Mouse (Mus musculus): ENCODE measurements around the gene Tnip3. TPM values are rescaled to one million over a fixed set of nuclear protein-coding genes. Genes with fewer than 3 reads are reported as not detected.

Gene Tnip3
- polyA plus RNA-seq, 1 experiment from 2014 or later: not detected

- Histone ChIP-seq H3K4me3 (ENCODE audit: low read depth, low read length) (no peak overlapping the region), H3K27me3 (ENCODE audit: control insufficient read depth, insufficient read depth, low read length) (no peaks in the 10 kb centered on the region), H3K9ac (ENCODE audit: low read length) (no peak overlapping the region), H3K27ac (ENCODE audit: low read depth, low read length) (no peak overlapping the region), H3K9me3 (ENCODE audit: control insufficient read depth, low read length) (no peaks in the 10 kb centered on the region), H3K4me1 (ENCODE audit: control insufficient read depth, insufficient read depth, low read length) (no peaks in the 10 kb centered on the region), H3K36me3 (ENCODE audit: control insufficient read depth, insufficient read depth, low read length) (no peaks in the 10 kb centered on the region), H3K4me2 (ENCODE audit: low read depth) (no peak overlapping the region)
- no peak for DNase-seq (ENCODE audit: low spot score)
- 45% methylated on average over 4 of the region's 4 CpGs for WGBS
- ATAC-seq (ENCODE audit: insufficient read depth, low FRiP score, low TSS enrichment): no peak
These were observed 126.3 kb downstream of the Tnip3 start for GRCm38 (mm10) chr6:65651376-65651775.

- no peak overlapping the region for H3K4me3 ChIP-seq (ENCODE audit: low read depth, low read length)
- DNase-seq (ENCODE audit: low spot score): no peak
- H3K27me3 ChIP-seq (ENCODE audit: control insufficient read depth, insufficient read depth, low read length): no peaks in the 10 kb centered on the region
- no peak overlapping the region for H3K9ac ChIP-seq (ENCODE audit: low read length)
- WGBS: 92% methylated on average over 4 of the region's 4 CpGs
- H3K27ac ChIP-seq (ENCODE audit: low read depth, low read length): no peak overlapping the region
- H3K9me3 ChIP-seq (ENCODE audit: control insufficient read depth, low read length): no peaks in the 10 kb centered on the region
- H3K4me2 ChIP-seq (ENCODE audit: low read depth): no peak overlapping the region
- H3K4me1 ChIP-seq (ENCODE audit: control insufficient read depth, insufficient read depth, low read length): no peaks in the 10 kb centered on the region
- ATAC-seq (ENCODE audit: insufficient read depth, low FRiP score, low TSS enrichment): no peak
- no peaks in the 10 kb centered on the region for H3K36me3 ChIP-seq (ENCODE audit: control insufficient read depth, insufficient read depth, low read length)
These were observed 136.2 kb downstream of the Tnip3 start for GRCm38 (mm10) chr6:65661272-65661671.

GRCm38 (mm10) chr6:65662050-65662449 lies 136.9 kb downstream of the Tnip3 start:
- DNase-seq (ENCODE audit: low spot score): no peak
- Histone ChIP-seq H3K4me1 (ENCODE audit: control insufficient read depth, insufficient read depth, low read length) (no peaks in the 10 kb centered on the region), H3K4me2 (ENCODE audit: low read depth) (no peak overlapping the region), H3K4me3 (ENCODE audit: low read depth, low read length) (no peak overlapping the region), H3K9ac (ENCODE audit: low read length) (no peak overlapping the region), H3K27ac (ENCODE audit: low read depth, low read length) (no peak overlapping the region), H3K36me3 (ENCODE audit: control insufficient read depth, insufficient read depth, low read length) (no peaks in the 10 kb centered on the region), H3K9me3 (ENCODE audit: control insufficient read depth, low read length) (no peaks in the 10 kb centered on the region), H3K27me3 (ENCODE audit: control insufficient read depth, insufficient read depth, low read length) (no peaks in the 10 kb centered on the region)
- ATAC-seq (ENCODE audit: insufficient read depth, low FRiP score, low TSS enrichment): no peak
- 70% methylated on average over 2 of the region's 2 CpGs for whole genome bisulfite sequencing

GRCm38 (mm10) chr6:65663990-65664389 lies 138.9 kb downstream of the Tnip3 start:
- H3K27me3 ChIP-seq (ENCODE audit: control insufficient read depth, insufficient read depth, low read length): no peaks in the 10 kb centered on the region
- no peak overlapping the region for H3K27ac ChIP-seq (ENCODE audit: low read depth, low read length)
- WGBS: 82% methylated on average over 6 of the region's 6 CpGs
- ATAC-seq (ENCODE audit: insufficient read depth, low FRiP score, low TSS enrichment) (no peak), DNase-seq (ENCODE audit: low spot score) (no peak)
- H3K9me3 ChIP-seq (ENCODE audit: control insufficient read depth, low read length): no peaks in the 10 kb centered on the region
- H3K4me2 ChIP-seq (ENCODE audit: low read depth): no peak overlapping the region
- no peak overlapping the region for H3K4me3 ChIP-seq (ENCODE audit: low read depth, low read length)
- no peak overlapping the region for H3K9ac ChIP-seq (ENCODE audit: low read length)
- no peaks in the 10 kb centered on the region for H3K36me3 ChIP-seq (ENCODE audit: control insufficient read depth, insufficient read depth, low read length)
- H3K4me1 ChIP-seq (ENCODE audit: control insufficient read depth, insufficient read depth, low read length): no peaks in the 10 kb centered on the region

GRCm38 (mm10) chr6:65666295-65666694 lies 141.2 kb downstream of the Tnip3 start:
- Histone ChIP-seq H3K4me1 (ENCODE audit: control insufficient read depth, insufficient read depth, low read length) (no peaks in the 10 kb centered on the region), H3K27ac (ENCODE audit: low read depth, low read length) (no peak overlapping the region), H3K4me3 (ENCODE audit: low read depth, low read length) (no peak overlapping the region), H3K27me3 (ENCODE audit: control insufficient read depth, insufficient read depth, low read length) (no peaks in the 10 kb centered on the region), H3K36me3 (ENCODE audit: control insufficient read depth, insufficient read depth, low read length) (no peaks in the 10 kb centered on the region), H3K9me3 (ENCODE audit: control insufficient read depth, low read length) (no peaks in the 10 kb centered on the region), H3K4me2 (ENCODE audit: low read depth) (no peak overlapping the region), H3K9ac (ENCODE audit: low read length) (no peak overlapping the region)
- 91% methylated on average over 3 of the region's 3 CpGs for WGBS
- no peak for DNase-seq (ENCODE audit: low spot score)
- no peak for ATAC-seq (ENCODE audit: insufficient read depth, low FRiP score, low TSS enrichment)

- Histone ChIP-seq H3K27ac (ENCODE audit: low read depth, low read length) (no peak overlapping the region), H3K36me3 (ENCODE audit: control insufficient read depth, insufficient read depth, low read length) (no peaks in the 10 kb centered on the region), H3K9ac (ENCODE audit: low read length) (0 out of 2 replicates have a peak overlapping the region, but pooled peaks have one; percentile 9), H3K27me3 (ENCODE audit: control insufficient read depth, insufficient read depth, low read length) (no peaks in the 10 kb centered on the region), H3K4me3 (ENCODE audit: low read depth, low read length) (0 out of 2 replicates have a peak overlapping the region, but pooled peaks have one; percentile 6), H3K4me1 (ENCODE audit: control insufficient read depth, insufficient read depth, low read length) (0 out of 2 replicates have a peak, but pooled peaks cover 2% of the 10 kb centered on the region), H3K4me2 (ENCODE audit: low read depth) (peak overlapping the region; percentile 27), H3K9me3 (ENCODE audit: control insufficient read depth, low read length) (no peaks in the 10 kb centered on the region)
- 34% methylated on average over 2 of the region's 2 CpGs for WGBS
- no peak for ATAC-seq (ENCODE audit: insufficient read depth, low FRiP score, low TSS enrichment)
- no peak for DNase-seq (ENCODE audit: low spot score)
These were observed 144.9 kb downstream of the Tnip3 start for GRCm38 (mm10) chr6:65669971-65670370.

GRCm38 (mm10) chr6:65670981-65671411 lies 145.9 kb downstream of the Tnip3 start:
- WGBS: under 1% methylated on average over 16 of the region's 21 CpGs
- Histone ChIP-seq H3K36me3 (ENCODE audit: control insufficient read depth, insufficient read depth, low read length) (no peaks in the 10 kb centered on the region), H3K9me3 (ENCODE audit: control insufficient read depth, low read length) (no peaks in the 10 kb centered on the region), H3K27me3 (ENCODE audit: control insufficient read depth, insufficient read depth, low read length) (no peaks in the 10 kb centered on the region), H3K27ac (ENCODE audit: low read depth, low read length) (peak overlapping the region; percentile 64; the same call in 1 of the 2 replicates), H3K4me3 (ENCODE audit: low read depth, low read length) (peak overlapping the region; percentile 55), H3K9ac (ENCODE audit: low read length) (peak overlapping the region; percentile 72), H3K4me1 (ENCODE audit: control insufficient read depth, insufficient read depth, low read length) (0 out of 2 replicates have a peak, but pooled peaks cover 2% of the 10 kb centered on the region), H3K4me2 (ENCODE audit: low read depth) (peak overlapping the region; percentile 74)
- DNase-seq (ENCODE audit: low spot score) (peak; percentile 65), ATAC-seq (ENCODE audit: insufficient read depth, low FRiP score, low TSS enrichment) (peak; percentile 64)

- ATAC-seq (ENCODE audit: insufficient read depth, low FRiP score, low TSS enrichment): peak; percentile 84
- peak; percentile 87 for DNase-seq (ENCODE audit: low spot score)
- H3K36me3 ChIP-seq (ENCODE audit: control insufficient read depth, insufficient read depth, low read length): no peaks in the 10 kb centered on the region
- H3K4me2 ChIP-seq (ENCODE audit: low read depth): peak within 1 kb of the TSS; percentile 74
- H3K9ac ChIP-seq (ENCODE audit: low read length): peak within 1 kb of the TSS; percentile 72
- no peaks in the 10 kb centered on the region for H3K9me3 ChIP-seq (ENCODE audit: control insufficient read depth, low read length)
- H3K4me1 ChIP-seq (ENCODE audit: control insufficient read depth, insufficient read depth, low read length): 0 out of 2 replicates have a peak, but pooled peaks cover 2% of the 10 kb centered on the region
- peak within 1 kb of the TSS; percentile 55 for H3K4me3 ChIP-seq (ENCODE audit: low read depth, low read length)
- peak within 1 kb of the TSS; percentile 64; the same call in 1 of the 2 replicates for H3K27ac ChIP-seq (ENCODE audit: low read depth, low read length)
- WGBS: 0% methylated on average over 34 of the region's 45 CpGs
- H3K27me3 ChIP-seq (ENCODE audit: control insufficient read depth, insufficient read depth, low read length): no peaks in the 10 kb centered on the region
These were observed 146.3 kb downstream of the Tnip3 start, which contains the start of gene Ndnf for GRCm38 (mm10) chr6:65671451-65671850. Ndnf (plus strand) TSS chr6:65671590.
